Comparison of ENCODE assay signal across 8 mouse cellular contexts in genomic region chr11:120347791-120348683, GRCm38 (mm10). TPM values are rescaled to one million over a fixed set of nuclear protein-coding genes. Genes with fewer than 3 reads are reported as not detected.
DNase-seq lines count a peak whose midpoint lies in the region; ATAC-seq lines count a peak whose summit lies in the region.

TSS of gene Actg1 (minus strand) at chr11:120348542.

- peak within 1 kb of the TSS; percentile 100 for H3K4me3 ChIP-seq in limb, embryonic 12.5 days (replicated peaks)
- peak within 1 kb of the TSS; percentile 100 for H3K4me3 ChIP-seq in midbrain, embryonic 14.5 days (replicated peaks; ENCODE audit: low read depth, low read length)

- H3K9me3 ChIP-seq in limb, embryonic 12.5 days = no peaks in the 10 kb centered on the region
- H3K9me3 ChIP-seq in midbrain, embryonic 14.5 days (ENCODE audit: control insufficient read depth, low read length) = no peaks in the 10 kb centered on the region

- H3K27ac ChIP-seq in limb, embryonic 12.5 days = peak within 1 kb of the TSS; percentile 100
- peak within 1 kb of the TSS; percentile 100 for H3K27ac ChIP-seq in midbrain, embryonic 14.5 days (replicated peaks; ENCODE audit: low read depth, low read length)

- DNase-seq in layer of hippocampus, adult 11-12 months (ENCODE audit: low spot score) = peak; percentile 87
- DNase-seq in layer of hippocampus, adult 9-10 months (ENCODE audit: low spot score) = no peak
- DNase-seq in embryo, embryonic 9.5 days (ENCODE audit: extremely low spot score) = peak; percentile 93
- DNase-seq in gonadal fat pad, adult 2 months (ENCODE audit: low read depth) = no peak
- peak; percentile 45 for DNase-seq in kidney, adult 11 months
- peak; percentile 97 for DNase-seq in midbrain, embryonic 14.5 days
- peak; percentile 82 to 85 for DNase-seq in spleen, postnatal 10 days (ENCODE audit: low spot score in 2 of 2)

- peaks cover 26% of the 10 kb centered on the region for H3K36me3 ChIP-seq in limb, embryonic 12.5 days
- H3K36me3 ChIP-seq in midbrain, embryonic 14.5 days (ENCODE audit: control insufficient read depth, insufficient read depth, low read length) = peaks cover 28% of the 10 kb centered on the region

- H3K27me3 ChIP-seq in limb, embryonic 12.5 days = no peaks in the 10 kb centered on the region
- no peaks in the 10 kb centered on the region for H3K27me3 ChIP-seq in midbrain, embryonic 14.5 days (ENCODE audit: control insufficient read depth, insufficient read depth, low read length)

- peak within 1 kb of the TSS; percentile 100 for H3K9ac ChIP-seq in limb, embryonic 12.5 days (replicated peaks)
- peak within 1 kb of the TSS; percentile 100 for H3K9ac ChIP-seq in midbrain, embryonic 14.5 days (replicated peaks; ENCODE audit: low read length)

- peaks cover 37% of the 10 kb centered on the region for H3K4me1 ChIP-seq in limb, embryonic 12.5 days (replicated peaks)
- H3K4me1 ChIP-seq in midbrain, embryonic 14.5 days (ENCODE audit: control insufficient read depth, insufficient read depth, low read length) = peaks cover 29% of the 10 kb centered on the region

- WGBS in limb, embryonic 12.5 days = 1% methylated on average over 96 of the region's 103 CpGs
- 4% methylated on average over 102 of the region's 103 CpGs for WGBS in midbrain, embryonic 14.5 days

- ATAC-seq in limb, embryonic 12.5 days (ENCODE audit: insufficient number of reproducible peaks, insufficient read depth, low FRiP score, low TSS enrichment, low read depth) = peak; percentile 49
- peak; percentile 87 for ATAC-seq in midbrain, embryonic 14.5 days (ENCODE audit: low FRiP score, low TSS enrichment)

- peak within 1 kb of the TSS; percentile 90 for H3K4me2 ChIP-seq in limb, embryonic 12.5 days
- H3K4me2 ChIP-seq in midbrain, embryonic 14.5 days (ENCODE audit: low read length) = peak within 1 kb of the TSS; percentile 99

RNA-seq across cellular contexts. Expression of gene Actg1, which starts in this region (rescaled TPM):
- 916 and 1,199 TPM in 2 replicates for polyA plus RNA-seq in gonadal fat pad, adult 2 months (2012; rRNA removed)
- polyA plus RNA-seq in limb, embryonic 12.5 days (2016; fragmentation: Nextera tagmentation; extraction: Ambion mirVana) = 2,805 and 2,814 TPM in 2 replicates
- polyA plus RNA-seq in midbrain, embryonic 14.5 days (2014; fragmentation: Nextera tagmentation; extraction: Ambion mirVana) = 4,502 and 4,930 TPM in 2 replicates

Comparison
In these comparisons a context has a peak if more than half of its experiments do, and no peak if none do; other contexts are left out.
1. DNase-seq: peak in layer of hippocampus, adult 11-12 months (single experiment), embryo, embryonic 9.5 days (single experiment), kidney, adult 11 months (single experiment), midbrain, embryonic 14.5 days (single experiment) and spleen, postnatal 10 days (2 of 2); none in layer of hippocampus, adult 9-10 months (single experiment) and gonadal fat pad, adult 2 months (single experiment).